Mouse (Mus musculus) embryonic facial prominence, embryonic 11.5 days (tissue): ENCODE measurements around the gene Pla2g2c. TPM values are rescaled to one million over a fixed set of nuclear protein-coding genes. Genes with fewer than 3 reads are reported as not detected.

Source experiments
- ATAC-seq: fragments of 200-750 bp; cut with Nextera tagmentation; replicated peaks from 2 replicates; pipeline ENCODE4 v1.8.0; 2017; ENCODE audit warnings: low read depth; ENCODE audit not compliant: insufficient number of reproducible peaks, low FRiP score, low TSS enrichment
- DNase-seq: peaks from one replicate; pipeline ENCODE4 v3.0.0-alpha.2; 2015; ENCODE audit warnings: low spot score
- H3K27ac ChIP-seq: fragments of 300-500 bp; sonication (generic); replicated peaks from 2 replicates; pipeline ENCODE4 v1.5.1; 2014; ENCODE audit warnings: mild to moderate bottlenecking, low read depth, low read length, control low read depth
- H3K27me3 ChIP-seq: fragments of 300-500 bp; sonication (generic); 2 replicates; pipeline ENCODE4 v1.6.1; 2014; ENCODE audit warnings: mild to moderate bottlenecking, low read length, moderate library complexity, mixed read lengths; ENCODE audit not compliant: control insufficient read depth, insufficient read depth
- H3K36me3 ChIP-seq: fragments of 300-500 bp; sonication (generic); replicated peaks from 2 replicates; pipeline ENCODE4 v1.6.1; 2014; ENCODE audit warnings: low read depth, mild to moderate bottlenecking, low read length, moderate library complexity, mixed read lengths; ENCODE audit not compliant: control insufficient read depth, insufficient read depth
- H3K4me1 ChIP-seq: fragments of 300-500 bp; sonication (generic); 2 replicates; pipeline ENCODE4 v1.6.1; 2014; ENCODE audit warnings: low read length, mixed read lengths; ENCODE audit not compliant: control insufficient read depth, insufficient read depth
- H3K4me2 ChIP-seq: fragments of 300-500 bp; sonication (generic); 2 replicates; pipeline ENCODE4 v1.6.1; 2014; ENCODE audit warnings: low read depth, mild to moderate bottlenecking, control low read depth, low read length, moderate library complexity
- H3K4me3 ChIP-seq: fragments of 300-500 bp; sonication (generic); 2 replicates; pipeline ENCODE4 v1.5.1; 2014; ENCODE audit warnings: low read depth, low read length, control low read depth
- H3K9ac ChIP-seq: fragments of 300-500 bp; sonication (generic); replicated peaks from 2 replicates; pipeline ENCODE4 v1.6.1; 2014; ENCODE audit warnings: mild to moderate bottlenecking, control low read depth, low read length
- H3K9me3 ChIP-seq: fragments of 300-500 bp; sonication (generic); replicated peaks from 2 replicates; pipeline ENCODE4 v1.6.1; 2016; ENCODE audit warnings: mild to moderate bottlenecking, low read length, inconsistent platforms, mixed read lengths; ENCODE audit not compliant: control insufficient read depth
- WGBS: fragments of 180-500 bp; shearing (Covaris S2); extraction: QIAGEN DNeasy Blood & Tissue Kit; methylation state at CpG from one replicate; pipeline ENCODE4 v1.1.7; 2014; 5-methylcytosine and 5-hydroxymethylcytosine counted together
- polyA plus RNA-seq: library from polyadenylated mRNA; unstranded; fragments of >200 nt; fragmentation: Nextera tagmentation; extraction: Ambion mirVana; gene quantifications from 2 replicates; pipeline ENCODE4 v1.2.1, GENCODE M21; 2014

Gene Pla2g2c
- polyA plus RNA-seq, 1 experiment from 2014 or later: 0.48 TPM

DNA sequence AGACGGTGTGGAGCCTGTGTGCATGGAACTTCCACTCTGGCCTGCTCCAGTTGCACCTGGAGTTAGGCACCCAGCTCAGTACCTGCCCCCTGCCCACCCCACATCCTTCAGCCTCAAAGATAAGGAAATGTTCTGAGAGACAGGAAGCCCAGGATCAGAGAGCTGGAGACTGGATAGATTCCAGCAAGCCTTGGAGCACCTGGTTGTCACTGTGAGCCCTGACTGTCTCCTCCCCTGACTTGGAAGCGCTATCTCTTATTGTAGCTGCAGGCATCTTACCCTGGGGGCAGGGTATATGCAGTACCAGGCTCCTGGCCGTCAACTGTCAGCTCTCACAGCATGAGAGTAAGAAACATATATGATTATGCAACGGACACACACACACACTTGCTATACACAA lies 30.8 kb downstream of the Pla2g2c start:
- 73% methylated on average over 4 of the region's 4 CpGs for WGBS
- Histone ChIP-seq H3K4me2 (no peak overlapping the region), H3K36me3 (no peaks in the 10 kb centered on the region), H3K4me1 (no peaks in the 10 kb centered on the region), H3K27ac (no peak overlapping the region), H3K9ac (no peak overlapping the region), H3K27me3 (no peaks in the 10 kb centered on the region), H3K4me3 (no peak overlapping the region), H3K9me3 (no peaks in the 10 kb centered on the region)
- ATAC-seq: no peak
- DNase-seq: no peak

DNA sequence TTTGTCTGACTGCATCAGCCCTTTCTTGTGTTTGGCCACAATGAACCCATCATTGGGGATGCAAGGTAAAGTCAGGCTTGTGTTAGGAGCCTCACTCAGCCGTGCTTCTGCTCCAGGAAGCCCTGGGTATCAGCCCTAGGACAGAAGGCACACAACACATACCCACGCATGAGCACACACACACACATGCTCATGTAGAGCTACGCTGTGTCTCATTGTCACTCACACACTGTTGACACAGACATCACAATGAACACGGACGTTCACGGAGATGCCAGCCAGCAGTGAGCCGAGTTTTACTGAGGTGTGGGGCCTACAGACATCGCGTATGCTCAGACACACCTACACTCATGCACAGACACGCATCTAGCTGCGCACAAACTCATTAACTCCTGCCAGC lies 31.4 kb downstream of the Pla2g2c start:
- 84% methylated on average over 11 of the region's 11 CpGs for WGBS

DNA sequence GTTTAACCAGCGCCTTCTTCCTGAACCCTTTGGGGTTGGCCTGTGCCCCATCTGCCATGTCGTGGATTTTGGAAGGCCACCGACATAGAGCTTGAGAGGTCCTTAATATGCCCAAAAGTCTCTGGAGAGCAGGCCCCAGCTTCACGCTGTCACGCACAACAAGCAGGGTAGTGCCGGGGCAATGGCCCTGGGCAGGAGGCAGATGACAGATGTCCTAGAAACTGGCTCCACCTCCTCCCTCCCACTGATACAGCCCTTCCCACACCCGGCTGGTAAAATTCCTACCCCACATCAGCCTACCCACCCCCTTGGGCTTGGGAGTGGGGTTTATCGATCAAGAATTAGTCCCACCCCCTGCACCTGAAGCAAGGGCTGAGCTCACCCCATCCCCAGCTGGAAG lies 32.8 kb downstream of the Pla2g2c start, which contains the start of gene Pla2g2f:
Gene Pla2g2f, minus strand, starts transcription at position 211 of the 400 bp plus-strand sequence.
- no peak within 1 kb of the TSS for H3K4me3 ChIP-seq

More for the DNA sequence above, 31.4 kb downstream of the Pla2g2c start:
- no peak overlapping the region for H3K27ac ChIP-seq
- H3K36me3 ChIP-seq: no peaks in the 10 kb centered on the region
- H3K4me1 ChIP-seq: no peaks in the 10 kb centered on the region
- no peak for DNase-seq
- ATAC-seq: 0 out of 2 replicates have a peak, but pooled peaks have one; percentile 29
- no peak overlapping the region for H3K4me2 ChIP-seq
- no peaks in the 10 kb centered on the region for H3K27me3 ChIP-seq
- H3K9me3 ChIP-seq: no peaks in the 10 kb centered on the region
- H3K4me3 ChIP-seq: no peak overlapping the region
- H3K9ac ChIP-seq: no peak overlapping the region

DNA sequence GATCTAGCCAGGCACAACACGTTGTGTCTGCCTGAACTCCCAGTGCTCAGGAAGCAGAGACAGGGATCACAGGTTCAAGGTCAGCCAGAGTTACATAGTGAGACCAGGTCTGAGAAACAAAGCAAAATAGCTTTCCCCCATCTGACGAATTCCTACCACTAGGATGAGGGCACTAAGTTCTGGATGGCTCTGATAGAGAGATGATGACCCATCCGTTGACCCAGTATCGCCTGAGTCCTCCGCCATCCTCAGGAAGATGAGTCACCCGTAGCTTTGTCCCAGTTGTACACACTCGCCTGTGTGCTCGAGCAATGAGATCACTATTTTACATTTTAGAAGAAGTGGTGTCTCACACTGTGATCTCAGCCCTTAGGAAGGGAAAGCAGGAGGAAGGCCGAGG lies 37.7 kb downstream of the Pla2g2c start:
- no peak overlapping the region for H3K4me3 ChIP-seq
- H3K27me3 ChIP-seq: no peaks in the 10 kb centered on the region
- no peaks in the 10 kb centered on the region for H3K4me1 ChIP-seq
- H3K4me2 ChIP-seq: no peak overlapping the region
- no peaks in the 10 kb centered on the region for H3K9me3 ChIP-seq
- no peak for ATAC-seq
- WGBS: 77% methylated on average over 9 of the region's 9 CpGs
- H3K9ac ChIP-seq: no peak overlapping the region
- no peak for DNase-seq
- no peaks in the 10 kb centered on the region for H3K36me3 ChIP-seq
- H3K27ac ChIP-seq: no peak overlapping the region

More for the DNA sequence above, 32.8 kb downstream of the Pla2g2c start, which contains the start of gene Pla2g2f:
- no peaks in the 10 kb centered on the region for H3K27me3 ChIP-seq
- 75% methylated on average over 8 of the region's 8 CpGs for WGBS
- H3K36me3 ChIP-seq: no peaks in the 10 kb centered on the region
- H3K4me1 ChIP-seq: no peaks in the 10 kb centered on the region
- DNase-seq: no peak
- ATAC-seq: no peak
- no peak within 1 kb of the TSS for H3K4me2 ChIP-seq
- H3K9ac ChIP-seq: no peak within 1 kb of the TSS; the same call in 1 of the 2 replicates
- H3K27ac ChIP-seq: no peak within 1 kb of the TSS
- no peaks in the 10 kb centered on the region for H3K9me3 ChIP-seq

DNA sequence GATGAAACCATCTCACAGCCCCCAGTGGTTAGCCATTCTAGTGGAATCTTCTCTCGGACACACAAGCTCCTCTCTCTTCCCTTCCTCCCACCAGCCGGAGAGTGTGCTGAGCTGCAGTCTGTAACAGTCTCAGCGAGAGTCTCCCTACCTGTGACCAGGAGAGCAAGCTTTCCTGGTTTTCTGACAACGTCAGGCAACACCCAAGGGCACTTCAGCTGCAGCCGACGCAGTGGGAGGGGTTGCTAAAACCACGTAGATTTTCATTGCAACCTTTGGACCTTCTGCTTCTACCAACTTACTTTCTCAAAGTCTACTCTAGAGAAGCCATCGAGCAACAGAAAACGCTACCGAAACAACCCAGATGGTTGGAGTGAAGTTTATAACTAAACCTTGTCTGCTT lies 47.4 kb downstream of the Pla2g2c start:
- 84% methylated on average over 10 of the region's 10 CpGs for WGBS
- Histone ChIP-seq H3K27me3 (no peaks in the 10 kb centered on the region), H3K4me1 (no peaks in the 10 kb centered on the region), H3K9ac (no peak overlapping the region), H3K27ac (no peak overlapping the region), H3K4me3 (no peak overlapping the region), H3K4me2 (no peak overlapping the region), H3K9me3 (no peaks in the 10 kb centered on the region), H3K36me3 (no peaks in the 10 kb centered on the region)
- ATAC-seq (no peak), DNase-seq (no peak)

DNA sequence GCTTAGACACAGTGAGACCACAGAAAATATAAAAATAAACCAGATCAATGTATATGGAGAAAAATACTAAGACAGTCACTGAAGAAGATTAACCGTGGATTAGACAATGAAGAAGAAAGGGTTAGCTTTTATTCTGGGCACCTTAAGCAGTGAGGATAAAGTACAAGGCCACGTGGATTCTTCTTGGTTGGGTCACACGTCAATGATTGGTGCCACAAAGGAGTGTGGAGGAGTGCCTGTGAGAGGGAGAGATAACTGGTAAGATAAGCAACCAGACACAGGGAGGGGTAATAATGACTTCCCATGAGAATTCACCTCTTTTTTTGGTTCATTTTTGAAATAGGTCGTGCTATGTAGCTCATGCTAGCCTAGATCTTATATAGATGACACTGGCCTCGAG lies 47.8 kb downstream of the Pla2g2c start:
- ATAC-seq (no peak), DNase-seq (no peak)
- no peak overlapping the region for H3K4me2 ChIP-seq
- no peak overlapping the region for H3K27ac ChIP-seq
- H3K4me1 ChIP-seq: no peaks in the 10 kb centered on the region
- no peaks in the 10 kb centered on the region for H3K36me3 ChIP-seq
- H3K9ac ChIP-seq: no peak overlapping the region
- H3K9me3 ChIP-seq: no peaks in the 10 kb centered on the region
- H3K27me3 ChIP-seq: no peaks in the 10 kb centered on the region
- H3K4me3 ChIP-seq: no peak overlapping the region
- WGBS: 83% methylated on average over 5 of the region's 5 CpGs

DNA sequence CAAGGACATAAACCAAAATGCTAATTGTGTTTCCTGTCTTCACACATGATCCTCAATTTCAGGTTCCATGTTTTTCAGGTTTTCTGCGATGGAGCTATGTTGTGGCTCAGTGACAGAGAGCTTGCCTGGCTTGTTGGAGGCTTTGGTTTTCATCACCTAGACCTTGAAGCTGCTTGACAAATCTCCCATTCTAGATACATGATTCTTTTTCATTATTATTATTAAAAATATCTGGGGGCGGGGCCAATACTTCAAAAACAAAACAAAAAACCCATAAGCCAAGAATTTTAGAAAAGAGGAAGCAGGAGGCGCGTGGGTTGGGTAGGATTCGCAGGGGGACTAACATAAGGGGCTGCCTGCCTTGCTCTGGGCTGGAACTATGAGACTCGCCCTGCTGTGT lies 50.8 kb downstream of the Pla2g2c start, which contains the start of gene Pla2g2d:
Gene Pla2g2d, plus strand, starts transcription at position 301 of the 400 bp plus-strand sequence.
- no peak within 1 kb of the TSS for H3K4me3 ChIP-seq
- no peaks in the 10 kb centered on the region for H3K9me3 ChIP-seq
- WGBS: 85% methylated on average over 6 of the region's 6 CpGs
- no peaks in the 10 kb centered on the region for H3K36me3 ChIP-seq
- H3K27ac ChIP-seq: no peak within 1 kb of the TSS
- H3K4me2 ChIP-seq: no peak within 1 kb of the TSS
- no peaks in the 10 kb centered on the region for H3K4me1 ChIP-seq
- H3K9ac ChIP-seq: no peak within 1 kb of the TSS
- no peak for DNase-seq
- H3K27me3 ChIP-seq: no peaks in the 10 kb centered on the region
- ATAC-seq: no peak

DNA sequence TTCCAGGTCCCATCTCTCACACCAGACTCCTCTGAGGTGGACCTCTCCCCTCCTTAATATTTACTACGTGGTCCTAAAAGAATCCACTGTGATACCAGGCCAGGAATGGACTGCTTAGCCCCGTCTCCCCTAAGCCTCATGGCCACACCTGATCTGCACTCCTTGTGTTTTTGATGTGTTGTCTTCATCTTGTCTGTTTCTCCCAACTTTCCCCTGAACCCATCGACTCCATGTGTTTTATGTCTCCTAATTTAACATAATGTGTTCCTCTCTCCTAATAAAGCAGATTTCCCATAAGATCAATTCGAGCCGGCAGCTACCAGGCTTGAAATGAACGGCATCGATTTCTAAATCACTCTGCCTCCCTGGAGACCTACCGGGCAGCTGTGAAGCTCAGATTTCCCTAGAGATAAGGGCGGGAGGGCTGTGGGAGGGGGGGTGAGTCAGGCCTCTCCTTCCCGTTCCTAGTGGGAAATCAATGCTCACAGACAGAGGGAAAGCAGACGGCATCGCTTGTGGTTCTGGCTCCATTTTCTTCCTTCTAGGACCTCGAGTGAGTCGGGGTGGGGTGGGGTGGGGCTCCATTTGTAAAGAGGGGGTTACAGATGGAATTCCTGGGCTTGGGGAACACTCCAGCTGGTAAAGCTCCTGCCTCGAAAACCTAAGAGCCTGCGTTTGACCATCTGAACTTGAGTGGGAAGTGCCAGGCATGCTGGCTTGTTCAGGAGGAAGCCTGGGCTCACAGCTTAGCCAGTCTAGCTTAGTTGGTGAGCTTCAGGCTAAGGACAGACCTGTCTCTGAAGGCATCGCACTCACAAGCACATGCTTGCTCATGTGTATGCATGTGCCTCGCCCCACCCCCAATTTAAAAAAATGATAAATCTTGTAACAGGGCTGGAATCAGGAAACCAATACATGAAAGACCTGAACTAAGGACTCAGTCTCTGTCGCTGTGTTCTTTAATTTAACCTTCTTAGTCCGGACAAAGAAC lies 53.1 kb downstream of the Pla2g2c start:
- peak; percentile 12 for DNase-seq

More for the DNA sequence above, 53.1 kb downstream of the Pla2g2c start:
- H3K36me3 ChIP-seq: no peaks in the 10 kb centered on the region
- H3K4me1 ChIP-seq: no peaks in the 10 kb centered on the region
- 41% methylated on average over 20 of the region's 20 CpGs for WGBS
- ATAC-seq: no peak
- H3K27me3 ChIP-seq: no peaks in the 10 kb centered on the region
- H3K4me3 ChIP-seq: no peak overlapping the region
- H3K27ac ChIP-seq: no peak overlapping the region
- H3K9me3 ChIP-seq: no peaks in the 10 kb centered on the region
- no peak overlapping the region for H3K9ac ChIP-seq
- H3K4me2 ChIP-seq: no peak overlapping the region
